Mouse (Mus musculus) right cerebral cortex, postnatal 36 days (tissue): ENCODE measurements at regions not wholly inside any gene's neighbourhood (a gene's known extent, or its start where the extent isn't known, plus 50 kb on each side); places are given as distances from the start of the nearest gene placed in this dataset.

Experiments
- DNase-seq, 2 experiments: peaks; one replicate each; pipeline ENCODE4 v3.0.0; 2022; ENCODE audit warnings: low spot score in 2 of 2, mixed read lengths in 1 of 2

GRCm38 (mm10) chr8:77850523-77850922, 126.3 kb upstream of the Ednra start:
- no peak for DNase-seq

- DNase-seq = no peak
These were observed 146.0 kb upstream of the Ednra start for GRCm38 (mm10) chr8:77870264-77870663.

- DNase-seq = no peak
These were observed 148.5 kb upstream of the Ednra start for GRCm38 (mm10) chr8:77872771-77873170.

- DNase-seq = no peak
These were observed 195.5 kb upstream of the Ednra start for GRCm38 (mm10) chr8:77919776-77920175.

GRCm38 (mm10) chr8:77921868-77922267, 197.6 kb upstream of the Ednra start:
- DNase-seq = no peak

- no peak for DNase-seq
These were observed 223.4 kb upstream of the Ednra start for GRCm38 (mm10) chr8:77947702-77948101.

GRCm38 (mm10) chr8:77949640-77950039, 225.4 kb upstream of the Ednra start:
- no peak for DNase-seq

GRCm38 (mm10) chr8:77958814-77959372, 234.6 kb upstream of the Ednra start:
- no peak for DNase-seq

GRCm38 (mm10) chr8:77963102-77963698, 238.9 kb upstream of the Ednra start:
- DNase-seq = no peak

- no peak for DNase-seq
These were observed 242.7 kb upstream of the Ttc29 start for GRCm38 (mm10) chr8:77970378-77970777.

- no peak for DNase-seq
These were observed 239.4 kb upstream of the Ttc29 start for GRCm38 (mm10) chr8:77973714-77974113.

GRCm38 (mm10) chr8:77979106-77979505, 234.0 kb upstream of the Ttc29 start:
- no peak for DNase-seq

- DNase-seq = no peak
These were observed 232.4 kb upstream of the Ttc29 start for GRCm38 (mm10) chr8:77980701-77981100.

GRCm38 (mm10) chr8:77982031-77982430, 231.1 kb upstream of the Ttc29 start:
- no peak for DNase-seq

GRCm38 (mm10) chr8:77983476-77983875, 229.6 kb upstream of the Ttc29 start:
- no peak for DNase-seq

- DNase-seq = no peak
These were observed 225.9 kb upstream of the Ttc29 start for GRCm38 (mm10) chr8:77987237-77987636.

GRCm38 (mm10) chr8:77988291-77989056, 224.6 kb upstream of the Ttc29 start:
- no peak for DNase-seq

- DNase-seq = no peak
These were observed 222.0 kb upstream of the Ttc29 start for GRCm38 (mm10) chr8:77991050-77991449.

- no peak for DNase-seq
These were observed 212.8 kb upstream of the Ttc29 start for GRCm38 (mm10) chr8:78000303-78000702.

- no peak for DNase-seq
These were observed 211.4 kb upstream of the Ttc29 start for GRCm38 (mm10) chr8:78001656-78002055.

- DNase-seq = peak in 1 of 2 experiments; percentile 18
These were observed 211.0 kb upstream of the Ttc29 start for GRCm38 (mm10) chr8:78002071-78002470.

- peak; percentile 48 to 52 for DNase-seq
These were observed 209.1 kb upstream of the Ttc29 start for GRCm38 (mm10) chr8:78003888-78004543.

GRCm38 (mm10) chr8:78004891-78005290, 208.2 kb upstream of the Ttc29 start:
- DNase-seq = no peak
